Mouse (Mus musculus): Measurements from ENCODE around the gene Fam81a. TPM values are rescaled to one million over a fixed set of nuclear protein-coding genes. Genes with fewer than 3 reads are reported as not detected.

Gene Fam81a
- total and polyA plus RNA-seq, 2 experiments = 0.57 to 2.5 TPM

DNA sequence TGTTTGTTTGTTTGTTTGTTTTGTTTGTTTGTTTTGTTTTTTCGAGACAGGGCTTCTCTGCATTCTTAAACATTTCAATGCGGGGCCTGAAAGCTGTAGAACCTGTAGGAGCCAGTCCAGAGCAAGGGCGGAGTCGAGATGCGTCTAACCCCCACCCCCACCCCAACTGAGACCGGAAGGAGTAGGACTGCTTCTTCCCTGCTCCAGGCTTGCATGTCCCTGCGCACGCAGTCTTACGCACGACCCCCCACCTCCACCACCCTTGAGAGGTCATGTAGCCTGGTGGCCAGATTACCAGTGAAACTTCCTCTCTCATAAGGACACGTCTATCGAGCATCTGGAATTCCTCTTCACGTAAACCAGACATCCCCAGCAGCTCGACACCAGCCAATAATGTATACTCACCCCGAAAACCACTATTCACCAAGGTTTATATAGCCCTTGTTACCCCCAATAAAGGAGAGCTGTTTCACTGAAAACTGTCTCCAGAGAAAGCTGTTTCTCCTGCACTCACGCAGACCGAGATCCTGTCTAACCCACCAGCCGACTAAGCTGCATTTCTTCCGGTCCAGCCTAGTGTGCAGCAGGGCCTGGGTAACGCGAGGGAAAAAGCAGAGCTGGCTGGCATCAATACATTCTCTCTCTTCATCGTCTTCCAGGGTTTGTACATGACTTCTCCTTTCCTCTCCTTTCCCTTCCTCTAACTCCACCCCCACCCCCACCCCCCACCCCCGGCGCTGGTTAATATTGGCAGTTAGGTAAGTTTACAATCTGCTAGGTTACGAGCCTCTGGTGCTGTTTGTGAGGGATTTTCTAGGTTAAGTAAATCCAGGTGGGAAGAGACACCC lies 59.8 kb downstream of the Fam81a start:
- H3K27ac ChIP-seq (replicated peaks; ENCODE audit: insufficient read depth, low read depth, low read length) = no peak overlapping the region
- no peak for DNase-seq (ENCODE audit: extremely low read depth, low read depth, low spot score)
- 64% methylated on average over 25 of the region's 25 CpGs for WGBS
- TF ChIP-seq CTCF (IDR thresholded peaks at IDR 0.05; ENCODE audit: low read depth, low read length) (no peak), POLR2A (IDR thresholded peaks at IDR 0.05; ENCODE audit: extremely low read depth, insufficient read depth, low read length) (no peak)
- no peak overlapping the region for H3K9ac ChIP-seq (ENCODE audit: low read depth, low read length)
- H3K4me1 ChIP-seq (ENCODE audit: control insufficient read depth, insufficient read depth, low read length) = peaks cover 4% of the 10 kb centered on the region; the same call in 1 of the 2 replicates
- no peaks in the 10 kb centered on the region for H3K36me3 ChIP-seq (ENCODE audit: control insufficient read depth, insufficient read depth, low read length)
- H3K27me3 ChIP-seq (ENCODE audit: control insufficient read depth, insufficient read depth, low read length) = no peaks in the 10 kb centered on the region
- no peak overlapping the region for H3K4me3 ChIP-seq (ENCODE audit: insufficient read depth, low read depth, low read length)
- H3K79me2 ChIP-seq (ENCODE audit: control insufficient read depth, insufficient read depth, low read length) = no peaks in the 10 kb centered on the region

- no peak overlapping the region for H3K4me3 ChIP-seq (ENCODE audit: insufficient read depth, low read depth, low read length)
- no peaks in the 10 kb centered on the region for H3K79me2 ChIP-seq (ENCODE audit: control insufficient read depth, insufficient read depth, low read length)
- DNase-seq (ENCODE audit: extremely low read depth, low read depth, low spot score) = no peak
- no peaks in the 10 kb centered on the region for H3K36me3 ChIP-seq (ENCODE audit: control insufficient read depth, insufficient read depth, low read length)
- no peak for TF ChIP-seq POLR2A (IDR thresholded peaks at IDR 0.05; ENCODE audit: extremely low read depth, insufficient read depth, low read length)
- no peak for TF ChIP-seq CTCF (IDR thresholded peaks at IDR 0.05; ENCODE audit: low read depth, low read length)
- no peak overlapping the region for H3K9ac ChIP-seq (ENCODE audit: low read depth, low read length)
- H3K4me1 ChIP-seq (ENCODE audit: control insufficient read depth, insufficient read depth, low read length) = peaks cover 7% of the 10 kb centered on the region; the same call in 1 of the 2 replicates
- H3K27ac ChIP-seq (replicated peaks; ENCODE audit: insufficient read depth, low read depth, low read length) = no peak overlapping the region
- no peaks in the 10 kb centered on the region for H3K27me3 ChIP-seq (ENCODE audit: control insufficient read depth, insufficient read depth, low read length)
- WGBS = 90% methylated on average over 7 of the region's 7 CpGs
Measured at GRCm38 (mm10) chr9:70081767-70082166, 60.6 kb downstream of the Fam81a start.

GRCm38 (mm10) chr9:70080976-70081375 lies 61.4 kb downstream of the Fam81a start:
- WGBS = 53% methylated on average over 2 of the region's 2 CpGs
- Histone ChIP-seq H3K27ac (replicated peaks; ENCODE audit: insufficient read depth, low read depth, low read length) (no peak overlapping the region), H3K36me3 (ENCODE audit: control insufficient read depth, insufficient read depth, low read length) (no peaks in the 10 kb centered on the region), H3K4me3 (ENCODE audit: insufficient read depth, low read depth, low read length) (no peak overlapping the region), H3K27me3 (ENCODE audit: control insufficient read depth, insufficient read depth, low read length) (no peaks in the 10 kb centered on the region), H3K9ac (ENCODE audit: low read depth, low read length) (no peak overlapping the region), H3K4me1 (ENCODE audit: control insufficient read depth, insufficient read depth, low read length) (peaks cover 7% of the 10 kb centered on the region; the same call in 1 of the 2 replicates), H3K79me2 (ENCODE audit: control insufficient read depth, insufficient read depth, low read length) (no peaks in the 10 kb centered on the region)
- TF ChIP-seq POLR2A (IDR thresholded peaks at IDR 0.05; ENCODE audit: extremely low read depth, insufficient read depth, low read length) = no peak
- TF ChIP-seq CTCF (IDR thresholded peaks at IDR 0.05; ENCODE audit: low read depth, low read length) = peak; percentile 50; the same call in 1 of the 2 replicates
- DNase-seq (ENCODE audit: extremely low read depth, low read depth, low spot score) = peak; percentile 69

- Histone ChIP-seq H3K27ac (replicated peaks; ENCODE audit: insufficient read depth, low read depth, low read length) (no peak overlapping the region), H3K4me1 (ENCODE audit: control insufficient read depth, insufficient read depth, low read length) (peaks cover 7% of the 10 kb centered on the region; the same call in 1 of the 2 replicates), H3K9ac (ENCODE audit: low read depth, low read length) (no peak overlapping the region), H3K27me3 (ENCODE audit: control insufficient read depth, insufficient read depth, low read length) (no peaks in the 10 kb centered on the region), H3K79me2 (ENCODE audit: control insufficient read depth, insufficient read depth, low read length) (no peaks in the 10 kb centered on the region), H3K4me3 (ENCODE audit: insufficient read depth, low read depth, low read length) (no peak overlapping the region), H3K36me3 (ENCODE audit: control insufficient read depth, insufficient read depth, low read length) (no peaks in the 10 kb centered on the region)
- WGBS = 91% methylated on average over 9 of the region's 9 CpGs
- TF ChIP-seq POLR2A (IDR thresholded peaks at IDR 0.05; ENCODE audit: extremely low read depth, insufficient read depth, low read length) (no peak), CTCF (IDR thresholded peaks at IDR 0.05; ENCODE audit: low read depth, low read length) (no peak)
- DNase-seq (ENCODE audit: extremely low read depth, low read depth, low spot score) = no peak
Measured at GRCm38 (mm10) chr9:70080027-70080800, 62.1 kb downstream of the Fam81a start.

DNA sequence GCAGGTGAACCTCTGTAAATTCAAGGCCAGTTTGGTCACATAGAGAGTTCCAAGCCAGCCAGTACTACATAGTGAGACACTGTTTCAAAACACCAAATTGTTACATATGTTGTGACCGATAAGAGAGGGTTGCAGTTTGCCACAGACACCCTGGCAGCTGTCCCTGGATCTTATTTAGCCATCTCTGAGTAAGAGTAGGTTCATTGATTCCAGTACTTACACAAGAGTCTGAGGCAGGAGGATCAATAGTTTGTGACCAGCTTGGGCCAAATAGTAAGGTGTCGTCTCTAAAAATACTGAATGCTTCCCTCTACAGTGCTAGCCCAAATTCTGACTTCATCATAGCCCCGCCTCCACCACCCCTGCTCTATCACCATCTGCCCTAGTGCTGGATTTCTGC lies 64.3 kb downstream of the Fam81a start:
- Histone ChIP-seq H3K79me2 (ENCODE audit: control insufficient read depth, insufficient read depth, low read length) (no peaks in the 10 kb centered on the region), H3K4me3 (ENCODE audit: insufficient read depth, low read depth, low read length) (no peak overlapping the region), H3K27me3 (ENCODE audit: control insufficient read depth, insufficient read depth, low read length) (no peaks in the 10 kb centered on the region), H3K9ac (ENCODE audit: low read depth, low read length) (no peak overlapping the region), H3K27ac (replicated peaks; ENCODE audit: insufficient read depth, low read depth, low read length) (peak overlapping the region; percentile 3), H3K4me1 (ENCODE audit: control insufficient read depth, insufficient read depth, low read length) (peaks cover 7% of the 10 kb centered on the region; the same call in 1 of the 2 replicates), H3K36me3 (ENCODE audit: control insufficient read depth, insufficient read depth, low read length) (no peaks in the 10 kb centered on the region)
- peak; percentile 94 for DNase-seq (ENCODE audit: extremely low read depth, low read depth, low spot score)
- WGBS = 21% methylated on average over 3 of the region's 3 CpGs
- TF ChIP-seq POLR2A (IDR thresholded peaks at IDR 0.05; ENCODE audit: extremely low read depth, insufficient read depth, low read length) (no peak), CTCF (IDR thresholded peaks at IDR 0.05; ENCODE audit: low read depth, low read length) (no peak)
